Mouse (Mus musculus) neutrophil, adult 65 days (primary cell): ENCODE data around the gene Htra1. TPM values are rescaled to one million over a fixed set of nuclear protein-coding genes. Genes with fewer than 3 reads are reported as not detected.

ENCODE experiments used
- total RNA-seq: library from RNA; stranded (reverse); gene quantifications from 2 replicates; pipeline ENCODE4 v1.2.4, GENCODE M21; 2023

The Htra1 gene
- 0.22 TPM in 1 of 2 replicates, not detected in the other for total RNA-seq

DNA sequence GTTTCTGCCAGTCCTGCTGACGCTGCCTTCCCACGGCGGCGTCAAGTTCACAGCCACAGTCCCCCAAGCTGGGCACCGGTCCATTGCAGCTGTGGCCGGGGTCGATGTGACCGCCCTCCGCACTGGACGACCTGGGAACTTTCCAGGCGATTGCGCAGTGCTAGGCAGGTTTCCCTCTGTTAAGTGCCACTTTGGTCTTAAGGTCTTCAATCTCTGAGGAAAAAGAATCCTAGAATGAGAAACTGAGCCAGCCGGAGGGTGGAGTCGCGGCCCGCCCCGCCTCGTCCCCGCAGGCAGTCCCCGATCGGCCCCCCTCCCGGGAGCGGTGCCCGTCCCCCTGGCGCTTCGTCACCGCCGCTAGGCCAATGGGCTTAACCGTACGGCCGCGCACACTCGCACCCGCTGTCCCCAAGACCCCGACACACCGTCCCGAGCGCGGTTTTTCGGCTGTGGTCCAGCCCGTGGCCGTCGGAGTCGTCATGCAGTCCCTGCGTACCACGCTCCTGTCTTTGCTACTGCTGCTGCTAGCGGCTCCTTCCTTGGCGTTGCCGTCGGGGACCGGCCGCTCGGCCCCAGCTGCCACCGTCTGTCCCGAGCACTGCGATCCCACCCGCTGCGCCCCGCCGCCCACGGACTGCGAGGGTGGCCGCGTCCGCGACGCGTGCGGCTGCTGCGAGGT is at the start of gene Htra1:
TSS of gene Htra1 (plus strand) at position 319 of the 679 bp plus-strand sequence.

DNA sequence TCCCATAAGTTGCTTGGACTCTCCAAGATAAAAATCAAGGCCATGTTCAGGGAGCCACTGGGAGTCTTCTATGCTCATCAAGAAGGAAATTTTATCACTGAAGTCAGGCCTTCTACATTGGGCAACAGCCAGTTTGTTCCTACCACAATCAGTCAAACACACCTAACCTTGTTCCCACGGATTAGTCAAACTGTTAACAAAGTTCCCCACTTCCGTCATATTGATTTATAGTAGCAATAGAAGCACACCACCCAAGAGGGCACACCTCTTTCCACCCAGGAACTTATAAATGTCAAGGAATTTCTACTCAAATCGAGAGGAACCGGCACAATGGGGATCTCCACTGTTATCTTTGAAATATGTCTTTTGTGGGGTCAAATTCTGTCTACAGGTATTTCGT is 95.8 kb downstream of the Htra1 start, which contains the start of gene Dmbt1:
TSS of gene Dmbt1 (plus strand) at position 299 of the 400 bp plus-strand sequence.

Other genes with a start within 250 kb of the Htra1 start
- not detected in 2 replicates for gene Btbd16, start 162.0 kb upstream of the Htra1 start, total RNA-seq
- 14.1 and 14.8 TPM in 2 replicates for gene Plekha1, start 70.4 kb upstream of the Htra1 start, total RNA-seq
- gene Dmbt1, start 95.9 kb downstream of the Htra1 start, total RNA-seq = not detected in 2 replicates
- not detected in 2 replicates for gene 4933402N03Rik, start 210.2 kb downstream of the Htra1 start, total RNA-seq
- not detected in 2 replicates for gene 5430419D17Rik, start 238.3 kb downstream of the Htra1 start, total RNA-seq